Mouse (Mus musculus): ENCODE data around the gene Uchl5.

The Uchl5 gene

DNA sequence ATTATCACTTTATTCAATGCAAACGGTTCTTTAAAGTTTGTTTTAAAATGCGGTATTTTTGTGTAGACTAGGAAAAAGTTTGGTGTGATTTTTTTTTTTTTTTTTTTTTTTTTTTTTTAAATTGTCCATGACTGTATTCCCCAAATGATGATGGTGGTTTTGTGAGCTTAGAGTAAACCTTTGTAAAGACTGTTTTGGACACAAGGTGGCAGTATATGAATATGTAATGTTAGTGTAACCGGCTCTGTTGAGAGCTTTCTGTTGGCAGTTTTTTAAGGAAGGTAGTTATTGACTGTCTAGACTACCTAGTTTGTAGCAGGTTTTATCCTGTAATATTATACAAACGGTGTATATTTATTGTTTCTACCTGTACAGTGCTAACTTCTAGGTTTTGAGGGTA is 26.5 kb downstream of the Uchl5 start:
- DNase-seq (ENCODE audit: low read depth) = peak; percentile 89

DNA sequence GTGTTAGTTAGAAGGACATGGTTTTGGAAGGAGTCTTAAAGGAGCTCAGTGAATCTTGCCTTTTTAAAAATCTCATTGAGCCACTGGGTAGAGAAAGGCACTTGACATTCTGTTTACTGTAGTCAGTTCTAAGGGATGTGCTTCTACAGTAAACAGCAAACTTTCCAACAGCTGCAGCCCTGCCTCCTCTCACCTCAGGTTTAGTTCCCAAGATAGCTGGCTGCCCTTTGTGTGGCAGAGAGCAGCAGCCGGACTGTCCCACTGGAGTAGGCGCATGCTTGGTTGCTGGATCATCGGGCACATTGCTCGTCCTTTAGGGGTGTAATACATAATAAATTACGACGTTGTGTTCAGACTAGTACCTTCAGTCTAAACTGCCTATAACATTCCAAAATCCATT is 32.0 kb downstream of the Uchl5 start:
- DNase-seq (ENCODE audit: low read depth) = no peak

DNA sequence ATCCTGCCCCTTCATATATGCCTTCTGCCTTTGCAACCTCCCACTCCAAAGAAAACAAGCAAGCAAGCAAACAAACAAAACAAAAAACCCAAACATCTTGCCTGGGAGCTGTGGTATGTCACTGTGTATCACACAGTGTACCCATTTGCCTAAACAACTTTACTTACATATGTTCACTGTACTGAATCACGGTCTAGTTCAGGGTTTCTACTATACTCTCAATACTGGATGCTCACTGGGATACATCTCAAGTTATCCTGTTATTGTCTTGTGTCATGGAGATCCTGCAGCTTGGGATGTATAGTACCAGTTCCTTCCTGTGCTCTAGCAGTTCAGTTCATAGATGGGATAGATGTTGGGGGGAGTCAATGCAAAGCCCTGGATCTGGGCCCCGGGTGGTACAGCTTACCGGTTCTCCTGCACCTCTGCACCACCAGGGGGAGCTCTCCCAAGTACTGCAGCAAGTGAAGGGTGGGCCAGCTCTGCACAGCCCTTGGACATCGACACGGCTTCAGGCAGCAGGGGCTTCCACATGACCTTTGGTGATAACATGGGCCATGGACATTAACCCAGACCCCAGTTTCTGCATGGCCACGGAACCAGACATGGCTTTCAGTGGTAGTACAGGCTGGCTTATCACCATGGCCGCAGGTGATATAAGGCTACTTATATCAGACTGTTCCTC is 36.7 kb downstream of the Uchl5 start:
- peak; percentile 83 for DNase-seq (ENCODE audit: low read depth)

DNA sequence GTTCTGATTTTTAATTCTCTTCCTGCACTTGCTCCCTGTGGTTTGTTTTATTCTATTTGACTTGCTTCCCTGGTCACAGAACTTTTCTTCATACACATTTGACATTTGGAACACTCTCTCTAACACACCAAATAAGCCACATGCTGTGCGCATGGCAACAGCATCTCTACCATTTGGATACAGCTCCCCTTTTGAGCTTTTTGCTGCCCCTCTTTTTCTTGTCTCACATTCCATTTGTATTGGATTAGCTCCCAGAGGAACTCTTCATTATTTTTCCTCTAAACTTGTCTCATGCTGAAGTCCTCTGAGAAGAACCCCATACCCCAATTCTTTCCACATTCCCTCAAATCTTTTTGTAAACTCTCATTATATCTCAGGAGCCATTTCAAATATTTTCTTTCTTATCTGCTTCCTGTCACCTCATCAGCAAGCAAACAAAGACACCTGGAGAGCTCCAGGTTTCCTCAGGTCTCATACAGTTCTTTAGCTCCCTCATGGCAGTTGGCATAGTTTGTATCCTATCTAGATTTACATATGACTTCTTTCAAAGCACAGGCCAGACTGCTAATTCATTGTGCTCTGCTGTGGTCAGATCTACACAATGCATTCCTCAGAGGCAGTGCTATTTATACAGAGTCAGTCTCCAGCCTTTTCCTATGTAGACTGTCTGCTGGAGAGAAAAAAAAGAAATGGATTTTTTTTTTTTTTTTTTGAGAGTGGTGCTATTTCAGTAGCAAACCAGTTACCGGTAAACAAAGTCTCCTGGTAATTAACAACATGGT is 43.2 kb downstream of the Uchl5 start:
- DNase-seq (ENCODE audit: low read depth) = no peak

DNA sequence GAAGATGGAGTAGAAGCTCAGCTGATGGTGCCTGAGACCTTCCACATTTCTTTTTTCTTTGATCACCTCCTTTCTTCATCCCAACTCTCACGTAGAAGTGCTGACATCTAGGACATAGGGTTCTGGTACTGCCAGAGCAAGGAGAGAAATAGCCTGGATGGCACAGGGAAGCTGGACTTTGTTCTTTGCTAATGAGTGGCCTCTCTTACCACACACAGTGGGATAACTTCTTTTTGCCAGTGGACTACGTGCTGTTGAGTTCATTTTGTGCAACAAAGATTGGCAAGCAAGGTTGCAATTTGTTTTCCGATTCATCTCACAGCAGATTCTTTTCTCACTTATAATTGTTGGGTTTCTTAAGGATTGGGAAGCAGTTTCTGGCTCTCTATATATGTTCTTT is 45.6 kb downstream of the Uchl5 start:
- DNase-seq (ENCODE audit: low read depth) = no peak

DNA sequence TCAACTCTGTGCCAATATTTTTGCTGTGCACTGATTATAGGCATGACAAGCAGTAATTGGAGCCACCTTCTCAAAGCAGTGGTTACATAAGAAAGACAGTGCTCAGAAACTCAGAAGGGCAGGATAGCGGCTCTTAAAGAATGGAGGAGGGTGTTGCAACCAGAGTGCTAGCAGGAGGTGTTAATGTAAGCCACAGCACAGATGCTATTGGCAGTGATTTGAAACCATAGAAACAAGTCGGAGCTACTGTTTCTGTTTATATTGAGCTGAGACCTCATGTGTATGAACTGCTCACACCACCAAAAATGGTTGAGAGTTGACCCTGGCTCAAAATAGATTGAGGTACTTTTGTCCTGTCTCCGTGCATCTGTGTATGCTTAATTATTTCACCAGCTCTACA is 53.6 kb downstream of the Uchl5 start:
- no peak for DNase-seq (ENCODE audit: low read depth)

DNA sequence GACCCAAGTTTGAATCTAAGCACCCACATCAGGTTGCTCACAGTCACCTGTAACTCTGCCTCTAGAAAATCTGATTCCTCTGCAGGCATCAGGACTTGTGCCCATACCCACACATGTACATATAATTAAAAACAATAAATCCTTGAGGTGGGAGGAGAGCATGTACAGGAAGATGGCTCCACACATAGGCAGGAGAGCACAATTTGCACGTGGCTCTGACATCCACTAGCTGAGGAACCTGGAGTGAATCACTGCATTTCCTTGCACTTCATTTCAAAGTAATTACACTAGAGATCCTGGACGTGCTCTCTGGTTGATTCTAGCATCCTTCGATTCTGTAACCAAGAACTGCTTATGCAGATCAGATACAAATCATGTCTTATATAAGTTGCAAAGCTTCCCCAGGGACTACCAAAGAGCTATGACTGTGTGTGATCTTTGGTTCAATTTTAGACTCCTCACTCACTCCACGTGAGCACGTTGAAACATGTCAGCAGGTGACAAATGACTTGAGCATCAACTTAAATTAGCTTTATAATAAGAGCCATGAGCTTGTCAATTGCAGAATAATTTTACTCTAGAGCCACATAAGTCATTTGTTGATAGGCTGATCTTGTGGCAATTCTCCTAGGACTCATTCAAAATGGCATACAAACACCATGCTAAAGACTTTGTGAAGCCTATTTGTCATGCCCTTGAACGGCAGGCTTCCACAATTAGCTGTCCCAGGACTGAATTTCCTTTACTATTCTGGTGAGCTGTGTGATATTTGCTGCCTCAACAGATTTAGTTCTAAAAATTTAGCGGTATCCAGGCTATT is 59.5 kb downstream of the Uchl5 start:
- DNase-seq (ENCODE audit: low read depth) = no peak

- no peak for DNase-seq (ENCODE audit: low read depth)
Observed at GRCm38 (mm10) chr1:143837681-143838080, 60.6 kb downstream of the Uchl5 start.

DNA sequence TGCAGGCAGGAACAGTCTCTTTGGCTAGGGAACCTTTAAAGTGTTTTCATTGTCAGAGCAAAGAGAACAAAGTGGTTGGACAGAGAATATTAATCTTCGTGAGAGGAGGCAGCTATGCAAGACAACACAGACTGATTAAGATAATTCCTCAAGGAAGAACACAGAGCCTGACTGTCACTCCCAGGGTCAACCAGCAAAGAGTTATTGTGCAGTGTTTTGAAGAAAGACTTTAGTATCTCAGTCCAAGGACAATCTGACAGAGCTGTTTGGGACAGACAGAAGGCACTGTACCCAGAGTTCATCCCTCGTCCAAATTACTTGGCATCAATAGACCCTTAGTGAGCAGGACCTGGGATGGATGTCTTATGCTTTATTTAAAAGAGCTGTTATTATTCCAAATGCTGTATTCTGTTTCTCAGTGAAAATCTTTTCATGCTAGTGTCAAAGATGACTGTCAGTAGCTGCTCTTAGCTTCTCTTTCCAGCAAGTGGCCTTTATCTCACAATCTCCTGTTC is 61.9 kb downstream of the Uchl5 start:
- no peak for DNase-seq (ENCODE audit: low read depth)

DNA sequence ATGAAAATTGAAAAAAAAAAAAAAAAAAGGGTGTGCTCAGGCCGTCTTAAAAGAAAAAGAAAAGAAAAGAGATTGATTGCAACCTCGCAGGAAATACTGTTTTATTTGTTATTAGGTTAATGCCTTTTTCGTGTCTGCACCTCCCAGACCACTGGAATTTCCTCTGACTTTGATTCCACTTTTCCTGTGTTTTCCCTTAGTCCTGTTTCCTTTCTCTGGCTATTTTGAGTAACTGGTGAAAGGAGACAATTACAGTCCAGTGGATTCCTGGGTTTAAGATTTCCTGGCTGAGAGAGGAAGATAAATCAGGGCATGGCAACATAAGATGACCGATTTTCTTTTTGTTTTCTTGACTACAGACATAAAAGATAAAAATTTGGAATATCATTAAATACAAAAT is 75.3 kb downstream of the Uchl5 start:
- no peak for DNase-seq (ENCODE audit: low read depth)

DNA sequence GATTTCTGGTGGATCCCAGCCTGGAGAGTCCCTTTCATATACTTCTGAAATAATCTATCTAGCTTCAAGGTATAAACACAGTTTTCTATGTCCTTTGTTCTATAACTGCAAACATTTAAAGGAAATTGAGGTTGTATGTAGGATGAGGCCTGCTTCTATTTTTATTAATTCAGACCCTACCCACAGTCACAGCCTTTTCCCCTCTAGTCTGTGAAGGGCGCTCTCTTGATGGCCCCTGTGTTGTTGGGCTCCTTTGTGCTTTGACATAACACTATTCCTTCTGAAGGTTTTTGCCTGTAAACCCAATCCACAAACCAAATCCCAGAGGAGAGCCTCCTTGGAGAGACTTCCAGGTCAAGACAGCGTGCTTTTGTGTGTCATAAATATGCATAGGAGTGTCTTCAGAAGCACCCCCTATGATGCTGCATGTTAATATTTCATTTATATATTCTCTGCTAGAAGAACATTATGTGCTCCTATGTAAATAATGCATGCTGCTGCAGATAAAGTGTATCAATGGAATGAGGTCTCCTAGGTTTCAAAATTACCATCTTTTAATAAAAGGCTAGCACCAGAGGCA is 75.8 kb downstream of the Uchl5 start:
- DNase-seq (ENCODE audit: low read depth) = no peak

DNA sequence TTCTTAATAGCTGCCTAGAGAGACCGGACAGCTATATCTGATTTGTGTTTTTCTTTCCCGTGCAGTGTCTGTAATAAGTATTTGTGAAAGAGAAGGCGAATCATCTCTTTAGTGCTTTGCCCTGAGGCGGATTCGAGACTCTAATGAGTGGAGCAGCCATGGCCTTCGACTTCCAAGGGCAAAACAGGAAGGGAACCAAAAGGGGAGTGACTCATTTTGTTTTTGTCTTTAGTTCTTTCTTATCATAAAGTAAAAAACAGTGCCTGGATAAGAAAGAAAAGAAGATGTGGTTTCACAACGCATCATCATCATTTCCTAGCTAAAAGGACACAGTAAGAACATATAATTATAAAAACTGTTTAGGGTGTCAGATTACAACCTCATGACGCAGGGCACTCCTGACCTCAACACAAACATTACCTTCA is 76.6 kb downstream of the Uchl5 start:
- peak; percentile 64 for DNase-seq (ENCODE audit: low read depth)

DNA sequence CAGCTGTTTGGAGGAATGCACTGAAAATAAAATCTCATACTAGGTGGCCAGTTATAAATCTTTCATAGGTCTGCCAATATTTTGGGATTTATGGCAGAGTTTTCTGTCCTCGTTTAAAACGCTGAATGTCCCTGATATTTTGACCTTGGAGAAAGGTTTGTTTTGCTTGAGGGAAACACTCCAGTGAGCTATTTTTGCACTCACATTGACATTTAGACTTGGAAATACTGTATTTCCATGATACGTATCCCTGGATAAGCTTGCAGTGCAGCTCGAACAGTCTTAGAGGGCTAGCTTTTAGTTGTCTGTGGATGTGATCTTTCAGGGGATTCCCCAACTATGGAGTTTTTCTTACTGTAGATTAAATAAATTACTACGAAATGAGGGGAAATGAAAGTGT is 78.6 kb downstream of the Uchl5 start:
- DNase-seq (ENCODE audit: low read depth) = no peak
